Mouse (Mus musculus): ENCODE measurements around the gene Serpinb6b. TPM values are rescaled to one million over a fixed set of nuclear protein-coding genes. Genes with fewer than 3 reads are reported as not detected.

Gene Serpinb6b
- total RNA-seq, 1 experiment from 2014 or later = 15.7 TPM

DNA sequence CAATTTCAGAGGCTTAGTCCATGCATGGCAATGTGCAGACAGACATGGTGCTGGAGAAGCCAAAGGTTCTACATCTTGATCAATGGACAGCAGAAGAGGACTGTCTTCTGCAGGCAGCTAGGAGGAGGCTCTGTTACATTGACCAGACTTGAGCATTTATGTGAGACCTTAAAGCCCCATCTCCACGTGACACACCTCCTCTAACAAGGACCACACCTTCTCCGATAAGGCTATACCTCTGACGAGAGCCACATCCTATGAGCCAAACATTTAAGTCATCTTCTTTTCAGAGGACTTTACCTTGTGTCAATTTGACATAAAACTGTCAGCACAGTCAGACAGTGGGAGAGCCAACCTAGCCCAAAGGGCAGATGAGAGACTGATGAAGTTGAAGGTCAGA, 5.8 kb downstream of the Serpinb6b start:
- ATAC-seq (replicated peaks; ENCODE audit: low read depth, poor library complexity, severe bottlenecking) = no peak

DNA sequence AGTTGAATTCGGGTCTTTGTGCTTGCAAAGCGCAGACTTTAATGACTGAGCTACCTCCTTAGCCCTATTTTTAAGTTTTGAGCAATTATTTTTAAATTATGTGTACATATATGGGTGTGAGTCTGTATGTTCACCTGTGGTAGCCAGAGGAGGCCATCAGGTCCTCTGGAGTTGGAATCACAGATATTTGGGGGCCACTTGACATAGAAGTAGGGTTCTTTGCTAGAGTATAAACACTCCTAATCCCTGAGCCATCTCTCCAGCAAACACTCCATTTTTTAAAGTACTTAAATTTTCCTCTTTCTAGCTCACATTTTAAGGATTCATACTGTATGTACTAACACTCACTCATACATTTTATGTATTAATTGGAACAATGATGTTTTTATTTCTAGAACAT, 9.3 kb downstream of the Serpinb6b start:
- no peak for ATAC-seq (replicated peaks; ENCODE audit: low read depth, poor library complexity, severe bottlenecking)

DNA sequence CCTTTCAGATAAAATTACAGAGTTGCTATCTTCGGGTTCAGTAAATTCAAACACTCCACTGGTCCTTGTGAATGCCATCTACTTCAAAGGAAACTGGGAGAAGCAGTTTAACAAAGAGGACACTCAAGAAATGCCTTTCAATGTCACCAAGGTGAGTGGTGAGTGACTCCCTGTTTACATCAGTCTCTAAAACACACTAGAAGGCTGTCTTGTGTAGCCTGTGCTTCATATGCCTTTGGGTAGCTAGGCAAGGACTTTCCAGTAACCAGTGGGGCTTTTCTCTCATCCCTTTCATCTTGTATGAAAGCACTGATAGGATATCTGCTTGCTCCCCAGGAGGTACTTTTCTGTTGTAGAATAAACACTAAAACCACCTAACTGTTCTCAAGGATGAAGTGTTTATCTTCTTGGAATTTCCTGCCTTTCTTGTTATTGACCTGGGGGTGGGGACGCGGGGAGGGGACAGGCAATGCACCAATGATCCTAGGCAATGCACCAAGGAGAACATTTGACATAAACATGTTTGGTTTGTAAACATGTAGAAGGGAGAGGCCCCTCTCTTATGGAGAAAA, 10.0 kb downstream of the Serpinb6b start:
- no peak for ATAC-seq (replicated peaks; ENCODE audit: low read depth, poor library complexity, severe bottlenecking)

DNA sequence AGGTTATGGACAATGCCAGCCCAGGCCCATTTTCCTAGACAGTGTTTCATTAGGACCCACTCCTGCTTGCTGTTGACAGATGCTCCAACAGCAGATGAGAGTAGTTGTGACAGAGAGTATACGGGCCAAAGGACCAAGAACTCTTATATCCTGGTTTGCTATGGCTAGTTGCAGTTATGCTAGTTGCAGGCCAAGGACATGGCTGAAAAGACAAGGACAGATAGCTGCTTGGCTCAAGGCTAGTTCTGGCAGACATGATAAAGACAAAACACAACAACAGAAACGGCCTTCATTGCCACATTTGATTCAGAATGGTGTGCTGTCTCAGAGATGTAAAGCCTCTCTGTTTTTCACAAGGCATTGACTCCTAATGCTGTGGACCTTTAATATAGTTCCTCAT, 10.7 kb downstream of the Serpinb6b start:
- no peak for ATAC-seq (replicated peaks; ENCODE audit: low read depth, poor library complexity, severe bottlenecking)

DNA sequence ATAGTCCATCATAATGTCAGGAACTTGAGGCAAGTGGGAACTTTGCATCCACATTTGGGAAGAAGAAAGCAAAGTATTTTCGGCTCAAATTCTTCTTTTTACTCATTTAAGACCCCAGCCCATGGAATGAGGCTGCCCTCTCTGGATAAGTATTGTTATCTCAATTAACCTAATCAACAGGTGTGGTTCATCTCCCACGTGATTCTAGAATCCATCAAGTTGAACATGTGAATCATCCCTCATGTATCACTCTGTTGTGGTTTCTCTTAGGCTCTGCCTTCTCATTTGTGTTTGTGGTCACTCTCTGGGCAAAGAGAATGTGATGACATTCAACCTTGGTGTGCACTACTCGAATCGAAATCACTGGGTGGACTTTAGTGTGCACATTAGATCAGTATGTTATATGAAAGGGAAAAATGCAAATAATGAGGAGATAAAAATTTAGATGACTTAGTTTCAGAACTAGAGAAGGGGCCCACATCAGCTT, 17.6 kb downstream of the Serpinb6b start:
- no peak for ATAC-seq (replicated peaks; ENCODE audit: low read depth, poor library complexity, severe bottlenecking)

DNA sequence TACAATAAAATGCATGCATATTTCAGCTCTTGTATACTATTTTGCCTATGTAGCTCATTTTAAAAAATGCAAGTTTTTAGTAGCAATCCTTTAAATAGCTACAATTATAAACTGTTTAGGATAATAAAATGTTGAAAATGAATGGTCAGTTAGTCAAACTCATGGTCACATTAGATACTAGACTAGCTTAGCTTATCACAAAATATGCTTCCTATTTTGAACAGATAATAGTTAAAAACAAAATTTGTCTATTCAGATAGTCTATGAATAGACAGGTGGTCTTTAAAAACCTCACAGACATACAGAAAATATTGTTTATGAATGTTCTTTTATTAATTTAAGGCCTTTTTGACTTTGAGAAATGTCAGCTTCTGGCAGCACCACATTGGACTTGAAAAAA, 21.2 kb downstream of the Serpinb6b start:
- ATAC-seq (replicated peaks; ENCODE audit: low read depth, poor library complexity, severe bottlenecking) = no peak

DNA sequence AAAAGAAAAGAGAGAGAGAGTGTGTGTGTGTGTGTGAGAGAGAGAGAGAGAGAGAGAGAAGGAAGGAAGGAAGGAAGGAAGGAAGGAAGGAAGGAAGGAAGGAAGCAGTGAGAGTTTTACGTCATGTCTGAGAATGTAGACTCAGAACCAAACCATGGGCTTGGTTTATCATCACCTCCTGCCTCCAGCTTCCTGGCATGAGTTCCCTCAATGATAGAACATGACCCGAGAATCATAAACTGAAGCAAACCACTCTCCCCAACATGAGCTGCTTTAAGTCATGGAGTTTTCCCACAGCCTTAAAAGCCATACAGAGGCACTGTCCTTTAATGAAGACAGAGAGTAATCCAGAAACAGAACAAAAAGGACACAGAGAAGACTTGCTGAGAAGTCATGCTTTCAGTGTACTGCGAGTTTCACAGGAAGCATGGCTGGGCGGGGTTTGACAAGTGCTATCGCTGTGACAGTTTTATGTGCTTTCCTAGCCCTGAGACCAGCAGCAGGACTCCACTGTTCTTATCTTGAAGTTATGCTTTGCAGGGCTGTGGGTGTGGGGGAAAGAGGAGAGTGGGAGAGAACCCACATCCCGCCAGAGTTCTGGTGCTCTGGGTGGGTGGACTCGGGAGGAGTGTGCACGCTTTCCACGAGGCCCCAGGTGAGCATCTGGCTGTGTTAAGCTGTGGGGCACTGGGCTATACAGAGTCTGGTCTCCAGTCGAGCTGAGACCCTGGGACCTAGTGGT, 28.3 kb downstream of the Serpinb6b start:
- peak; percentile 96 for ATAC-seq (replicated peaks; ENCODE audit: low read depth, poor library complexity, severe bottlenecking)

DNA sequence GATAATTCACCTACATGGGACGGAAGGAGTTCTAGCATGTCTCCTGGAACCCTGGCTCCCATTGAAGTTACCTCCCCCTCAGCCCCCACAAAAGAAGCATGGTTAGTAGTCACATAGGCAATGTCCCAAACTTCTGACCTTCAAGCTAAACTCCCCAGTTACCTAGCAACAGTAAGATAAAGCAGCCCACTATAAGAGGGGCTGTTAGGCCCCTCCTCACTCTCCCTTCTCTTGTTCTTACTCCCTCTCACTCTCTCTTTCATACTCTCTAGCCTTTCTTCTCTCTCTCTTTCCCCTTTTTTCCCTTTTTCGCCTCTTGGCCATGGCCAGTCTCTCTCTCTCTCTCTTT, 28.9 kb downstream of the Serpinb6b start:
- no peak for ATAC-seq (replicated peaks; ENCODE audit: low read depth, poor library complexity, severe bottlenecking)

DNA sequence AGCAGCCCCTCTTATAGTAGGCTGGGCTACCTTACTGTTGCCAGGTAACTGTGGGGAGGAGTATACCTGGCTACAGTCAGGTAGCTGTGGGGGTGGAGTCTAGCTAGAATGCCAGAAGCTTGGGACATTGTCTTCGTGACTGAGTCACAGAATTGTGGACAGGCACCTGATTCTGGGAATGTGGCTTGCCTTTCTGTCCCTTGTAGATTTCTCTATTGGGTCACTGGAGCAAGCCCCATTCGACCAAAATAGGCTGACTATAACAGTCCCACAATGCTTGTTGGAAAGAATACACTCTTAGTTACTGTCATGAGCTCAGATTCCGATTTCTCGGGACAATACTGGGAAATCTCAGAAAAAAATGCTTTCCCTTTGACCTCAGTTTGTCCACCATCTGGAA, 30.0 kb downstream of the Serpinb6b start:
- no peak for ATAC-seq (replicated peaks; ENCODE audit: low read depth, poor library complexity, severe bottlenecking)

DNA sequence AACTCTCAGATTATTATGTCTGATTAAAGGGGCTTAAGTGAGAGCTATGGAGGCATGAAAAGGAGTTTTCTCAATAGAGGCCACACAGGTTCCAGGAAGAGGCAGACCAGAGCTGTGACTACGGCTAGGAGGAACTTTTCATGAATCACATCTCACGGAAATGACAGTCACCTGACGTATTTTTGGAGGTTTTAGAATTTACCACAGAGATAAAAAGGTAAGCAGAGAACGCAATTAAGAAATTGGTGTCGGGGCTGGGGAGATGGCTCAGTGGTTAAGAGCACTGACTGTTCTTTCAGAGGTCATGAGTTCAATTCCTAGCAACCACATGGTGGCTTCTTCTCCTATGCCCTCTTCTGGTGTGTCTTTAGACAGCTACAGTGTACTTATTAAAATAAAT, 36.3 kb downstream of the Serpinb6b start:
- no peak for ATAC-seq (replicated peaks; ENCODE audit: low read depth, poor library complexity, severe bottlenecking)

DNA sequence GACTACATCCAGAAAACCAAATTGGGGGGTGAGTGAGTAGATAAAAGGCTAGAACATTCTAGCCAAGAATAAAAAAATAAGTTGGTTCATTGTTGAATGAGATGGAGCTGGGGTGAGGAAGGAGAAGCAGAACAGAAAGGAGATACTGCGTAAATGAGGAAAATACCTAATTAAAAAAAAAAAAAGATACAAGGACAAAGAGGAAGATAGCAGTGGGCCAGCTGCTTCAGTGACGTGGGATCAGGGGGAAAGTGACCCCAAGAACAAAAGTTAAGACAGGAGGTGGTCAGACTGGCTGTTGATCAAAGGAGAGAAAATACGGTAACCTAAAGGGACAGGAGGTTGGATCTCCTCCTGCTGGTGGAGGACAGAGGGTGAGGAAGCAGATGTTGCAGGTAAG, 37.9 kb downstream of the Serpinb6b start, which contains the start of gene Serpinb9:
Gene Serpinb9, plus strand, starts transcription at position 301 of the 400 bp plus-strand sequence.
- ATAC-seq (replicated peaks; ENCODE audit: low read depth, poor library complexity, severe bottlenecking) = no peak

DNA sequence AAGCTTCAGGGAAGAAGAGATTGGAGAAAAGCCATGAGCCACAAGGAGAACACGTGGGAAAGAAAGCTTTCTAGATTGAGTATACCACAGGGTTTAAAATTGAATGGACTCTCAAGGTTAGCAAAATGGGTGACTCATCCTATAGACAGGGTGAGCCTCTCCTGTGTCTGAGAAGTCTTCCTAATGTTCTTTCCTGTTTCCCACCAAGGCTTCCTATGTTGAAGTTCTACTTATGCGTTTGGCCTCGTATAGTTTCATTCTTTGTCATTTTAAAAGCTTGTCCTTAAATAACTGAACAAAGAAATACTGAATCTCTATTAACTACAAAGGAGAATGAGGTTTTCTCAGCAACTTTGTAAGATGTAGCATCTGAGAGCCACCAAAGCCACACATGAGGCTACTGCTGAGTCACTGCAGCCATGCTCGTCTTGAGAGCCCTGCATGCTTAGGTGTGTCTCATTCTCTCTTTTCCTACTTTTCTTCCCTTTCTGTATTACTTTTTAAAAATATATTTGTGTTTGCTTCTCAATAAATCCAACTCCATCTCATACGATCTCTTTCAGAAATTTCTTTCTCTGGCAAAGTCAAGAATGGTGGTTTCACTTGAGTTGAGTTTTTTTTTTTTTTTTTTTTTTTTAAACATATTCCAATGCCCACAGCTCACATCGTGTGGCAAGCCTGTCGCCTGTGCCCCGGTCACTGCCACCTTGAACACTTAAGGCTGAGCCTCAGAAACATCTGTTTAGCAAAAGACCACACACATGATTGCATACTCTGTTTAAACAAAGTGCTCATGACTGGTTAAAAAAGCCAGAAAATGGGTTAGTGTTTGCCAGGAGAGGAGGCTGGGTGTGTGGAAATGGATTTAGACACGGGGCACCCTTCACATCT, 38.8 kb downstream of the Serpinb6b start:
- ATAC-seq (replicated peaks; ENCODE audit: low read depth, poor library complexity, severe bottlenecking) = peak; percentile 30

DNA sequence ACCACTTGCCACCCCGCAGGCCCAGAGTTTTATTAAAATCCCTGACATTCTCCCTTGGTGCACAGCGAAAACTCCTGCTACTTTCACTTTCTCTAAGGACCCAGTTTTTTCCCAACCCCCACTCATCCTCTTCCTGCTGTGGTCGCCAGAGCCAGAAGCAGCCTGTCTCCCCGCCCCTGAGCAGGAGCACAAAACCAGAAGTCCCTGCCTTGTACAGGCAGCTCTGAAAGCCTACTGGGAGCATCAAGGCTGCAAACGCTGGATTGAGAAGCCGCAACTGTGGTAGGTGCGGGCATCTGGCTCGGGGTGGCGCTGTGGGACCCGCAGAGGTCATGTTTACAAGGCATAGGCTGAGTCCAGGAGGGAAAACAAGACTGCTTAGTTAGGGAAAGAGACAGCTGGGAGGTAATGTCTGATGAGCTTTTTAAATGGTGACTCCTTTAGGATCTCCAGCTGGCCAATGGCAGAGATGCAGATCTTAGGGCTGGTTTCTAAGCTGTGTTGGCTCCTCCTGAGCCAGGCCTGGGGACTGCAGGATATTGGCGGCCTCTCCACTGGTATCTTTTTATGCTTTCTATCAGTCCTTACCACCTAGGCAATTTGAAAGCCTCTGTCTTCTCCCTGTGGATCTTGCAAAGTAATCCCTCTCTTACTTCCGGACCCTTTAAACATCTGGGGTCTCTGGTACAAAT, 39.6 kb downstream of the Serpinb6b start:
- peak; percentile 96 for ATAC-seq (replicated peaks; ENCODE audit: low read depth, poor library complexity, severe bottlenecking)

DNA sequence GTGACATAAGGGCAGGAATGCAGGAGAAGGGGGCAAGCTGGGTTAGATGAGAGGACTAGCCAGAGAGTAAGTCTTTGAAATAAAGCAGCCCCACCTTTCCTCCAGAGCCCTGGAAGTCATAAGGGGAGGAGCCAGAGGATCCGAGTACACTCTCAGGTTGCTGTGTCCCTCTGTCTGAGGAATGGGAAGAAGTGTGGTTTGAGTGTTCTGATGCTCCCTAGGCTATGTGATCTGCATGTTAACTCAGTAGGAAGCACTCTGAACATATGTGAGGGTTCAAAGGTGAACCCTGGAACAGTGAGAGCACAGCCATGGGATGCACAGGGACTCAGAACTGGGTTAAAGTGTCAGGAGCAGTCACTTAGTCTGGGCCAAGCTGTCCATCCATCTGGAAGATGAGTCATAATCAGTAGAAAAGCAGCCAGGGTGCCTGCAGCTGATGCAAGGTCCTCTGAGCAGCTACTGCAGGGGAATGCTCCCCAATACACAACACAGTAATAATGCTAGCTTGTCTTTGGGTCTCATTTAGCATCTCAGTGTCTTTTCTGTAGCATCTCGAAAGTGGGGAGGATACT, 40.6 kb downstream of the Serpinb6b start:
- no peak for ATAC-seq (replicated peaks; ENCODE audit: low read depth, poor library complexity, severe bottlenecking)

DNA sequence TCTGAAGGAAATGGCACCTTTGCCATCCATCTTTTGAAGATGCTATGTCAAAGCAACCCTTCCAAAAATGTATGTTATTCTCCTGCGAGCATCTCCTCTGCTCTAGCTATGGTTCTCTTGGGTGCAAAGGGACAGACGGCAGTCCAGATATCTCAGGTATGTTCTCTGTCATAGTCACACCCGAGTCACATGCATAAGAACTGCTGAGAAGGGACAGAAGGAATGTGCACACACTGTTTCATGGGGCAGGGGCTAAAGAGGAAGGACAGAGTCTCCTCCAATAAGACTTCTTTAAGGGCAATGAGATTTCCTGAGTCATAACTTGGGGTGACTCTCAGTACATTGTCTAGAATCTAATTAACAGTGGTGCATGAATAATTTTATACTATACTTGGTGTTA, 41.5 kb downstream of the Serpinb6b start:
- ATAC-seq (replicated peaks; ENCODE audit: low read depth, poor library complexity, severe bottlenecking) = no peak

DNA sequence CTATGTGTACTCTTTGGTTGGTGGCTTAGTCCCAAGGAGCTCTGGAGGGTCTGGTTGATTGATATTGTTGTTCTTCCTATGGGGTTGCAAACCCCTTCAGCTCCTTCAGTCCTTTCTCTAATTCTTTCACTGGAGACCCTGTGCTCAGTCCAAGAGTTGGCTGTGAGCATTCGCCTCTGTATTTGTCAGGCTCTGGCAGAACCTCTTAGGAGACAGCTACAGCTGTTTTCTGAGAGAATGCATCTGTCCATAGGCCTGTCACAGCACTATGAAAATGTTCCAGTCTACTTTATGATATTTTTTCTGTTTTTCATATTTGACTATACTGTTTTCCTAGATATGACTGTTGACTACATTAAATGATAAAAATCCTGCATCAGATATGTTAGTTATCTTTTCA, 47.4 kb downstream of the Serpinb6b start:
- ATAC-seq (replicated peaks; ENCODE audit: low read depth, poor library complexity, severe bottlenecking) = no peak

DNA sequence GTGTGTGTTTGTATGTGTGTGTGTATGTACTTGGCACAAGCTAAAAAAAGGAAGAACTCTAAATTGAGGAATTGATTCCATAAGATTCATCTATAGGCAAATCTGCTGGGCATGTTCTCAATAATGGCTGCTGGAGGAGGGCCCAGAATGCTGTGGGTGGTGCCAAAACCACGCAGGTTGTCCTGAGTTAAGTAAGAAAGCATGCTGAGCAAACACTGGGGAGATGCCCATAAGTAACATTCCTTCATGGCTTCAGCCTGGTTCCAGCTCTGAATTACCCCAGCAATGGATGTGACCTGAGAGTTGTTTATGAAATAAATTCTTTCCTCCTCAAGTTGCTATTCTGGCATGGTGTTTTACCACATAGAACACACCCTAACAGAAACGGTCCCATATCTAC, 48.3 kb downstream of the Serpinb6b start:
- ATAC-seq (replicated peaks; ENCODE audit: low read depth, poor library complexity, severe bottlenecking) = no peak

DNA sequence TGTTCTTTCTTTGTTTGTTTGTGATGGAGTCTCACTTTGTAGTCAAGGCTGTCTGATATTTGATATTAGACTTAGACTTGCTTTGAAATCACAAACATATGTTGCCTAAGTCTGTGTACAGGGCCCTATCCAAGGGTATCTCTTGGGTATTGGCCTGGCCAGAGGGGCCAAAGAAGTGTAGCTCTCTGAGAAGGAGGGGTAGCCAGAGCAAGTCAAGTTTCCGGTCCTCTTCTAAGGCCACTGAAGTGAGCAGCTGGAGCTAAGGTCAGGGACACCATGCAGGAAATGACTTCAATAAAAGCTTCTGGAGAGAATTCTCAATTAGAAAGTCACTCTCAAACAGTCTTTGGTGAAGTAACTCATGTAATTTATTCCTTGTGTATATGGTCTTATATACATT, 57.4 kb downstream of the Serpinb6b start:
- no peak for ATAC-seq (replicated peaks; ENCODE audit: low read depth, poor library complexity, severe bottlenecking)

DNA sequence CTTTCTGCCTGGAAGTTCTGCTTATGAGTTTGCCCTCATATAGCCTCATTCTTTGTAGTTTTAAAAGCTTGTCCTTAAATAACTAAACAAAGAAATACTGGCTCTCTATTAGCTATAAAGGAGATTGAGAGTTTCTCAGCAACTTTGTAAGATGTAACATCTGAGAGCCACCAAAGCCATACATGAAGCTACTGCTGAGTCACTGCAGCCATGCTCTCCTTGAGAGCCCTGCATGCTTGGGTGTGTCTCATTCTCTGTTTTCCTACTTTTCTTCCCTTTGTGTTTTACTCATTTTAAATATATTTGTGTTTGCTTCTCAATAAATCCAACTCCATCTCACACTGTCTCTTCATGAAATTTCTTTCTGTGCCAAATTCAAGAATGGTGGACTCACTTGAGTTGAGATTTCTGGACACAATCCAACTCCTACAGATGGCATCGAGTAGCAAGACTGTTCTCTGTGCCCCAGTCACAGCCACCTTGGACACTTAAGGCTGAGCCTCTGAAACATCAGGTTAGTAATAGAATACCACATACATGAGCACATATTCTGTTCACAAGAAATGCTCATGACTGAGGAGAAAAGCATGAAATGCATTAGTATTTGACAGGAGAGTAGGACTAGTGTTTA, 61.5 kb downstream of the Serpinb6b start:
- no peak for ATAC-seq (replicated peaks; ENCODE audit: low read depth, poor library complexity, severe bottlenecking)

DNA sequence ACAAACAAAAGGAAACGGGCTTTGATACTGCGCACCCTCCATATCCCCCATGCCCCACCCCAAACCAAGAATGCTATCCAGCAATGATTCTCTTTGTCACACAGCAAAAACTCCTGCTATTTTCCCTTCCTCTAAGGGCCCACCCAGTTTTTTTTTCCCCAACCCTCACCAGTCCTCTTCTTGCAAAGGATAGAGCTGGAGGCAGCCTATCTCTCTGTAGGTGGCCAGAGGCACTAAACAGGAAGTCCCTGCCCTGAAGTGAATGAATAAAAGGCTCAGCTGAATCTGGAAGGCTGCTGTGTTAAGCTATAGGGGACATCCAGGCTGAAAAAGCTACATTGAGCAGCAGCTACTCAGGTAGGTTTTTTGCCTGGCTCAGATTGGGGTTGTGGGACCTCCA, 62.2 kb downstream of the Serpinb6b start, which contains the start of gene Serpinb9b:
Gene Serpinb9b, plus strand, starts transcription at position 173 of the 400 bp plus-strand sequence.
- 0 out of 2 replicates have a peak, but pooled peaks have one; percentile 47 for ATAC-seq (replicated peaks; ENCODE audit: low read depth, poor library complexity, severe bottlenecking)

Data from common myeloid progenitor, adult 5-6 weeks (primary cell).